Mouse (Mus musculus): ENCODE results near the gene B3galt4.

DNA sequence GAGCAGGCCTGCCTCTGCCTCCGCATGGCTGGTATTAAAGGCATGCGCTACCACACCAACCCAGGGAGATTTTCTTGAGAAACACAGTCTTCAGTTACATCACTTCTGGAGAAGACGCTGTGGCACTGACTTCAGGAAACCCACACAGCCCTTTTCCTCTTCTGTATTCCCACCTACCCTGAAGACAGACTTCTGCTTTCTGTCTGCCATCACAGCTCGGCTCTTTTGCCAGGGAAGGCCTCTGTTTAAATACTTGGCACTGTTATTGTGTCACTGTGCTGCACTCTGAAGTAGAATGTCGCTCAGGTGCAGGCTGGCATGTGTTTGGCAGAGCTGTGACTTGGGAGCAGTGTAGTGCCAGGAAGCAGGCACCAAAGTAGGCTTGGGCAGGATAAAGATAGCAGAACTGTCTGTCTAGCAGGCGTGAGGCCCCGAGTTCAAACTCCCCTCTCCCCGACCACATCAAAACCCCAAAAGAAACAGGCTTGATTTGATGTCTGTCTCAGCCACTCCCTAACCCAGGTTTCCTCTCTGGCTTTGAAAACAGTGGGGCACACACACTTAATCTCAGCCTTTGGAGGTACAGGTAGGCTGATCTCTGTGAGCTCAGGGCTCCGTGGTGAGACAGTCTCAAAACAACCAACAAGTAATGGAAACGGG is 3.7 kb downstream of the B3galt4 start:
- no peak for TF ChIP-seq POLR2A (IDR thresholded peaks at IDR 0.05; ENCODE audit: low read depth, low read length)
- no peak for TF ChIP-seq CTCF (conservative IDR thresholded peaks at IDR 0.05; ENCODE audit: insufficient read depth, insufficient read length, low read depth, low read length)
